ENCODE assay signal across 10 mouse cellular contexts in the genomic region with DNA sequence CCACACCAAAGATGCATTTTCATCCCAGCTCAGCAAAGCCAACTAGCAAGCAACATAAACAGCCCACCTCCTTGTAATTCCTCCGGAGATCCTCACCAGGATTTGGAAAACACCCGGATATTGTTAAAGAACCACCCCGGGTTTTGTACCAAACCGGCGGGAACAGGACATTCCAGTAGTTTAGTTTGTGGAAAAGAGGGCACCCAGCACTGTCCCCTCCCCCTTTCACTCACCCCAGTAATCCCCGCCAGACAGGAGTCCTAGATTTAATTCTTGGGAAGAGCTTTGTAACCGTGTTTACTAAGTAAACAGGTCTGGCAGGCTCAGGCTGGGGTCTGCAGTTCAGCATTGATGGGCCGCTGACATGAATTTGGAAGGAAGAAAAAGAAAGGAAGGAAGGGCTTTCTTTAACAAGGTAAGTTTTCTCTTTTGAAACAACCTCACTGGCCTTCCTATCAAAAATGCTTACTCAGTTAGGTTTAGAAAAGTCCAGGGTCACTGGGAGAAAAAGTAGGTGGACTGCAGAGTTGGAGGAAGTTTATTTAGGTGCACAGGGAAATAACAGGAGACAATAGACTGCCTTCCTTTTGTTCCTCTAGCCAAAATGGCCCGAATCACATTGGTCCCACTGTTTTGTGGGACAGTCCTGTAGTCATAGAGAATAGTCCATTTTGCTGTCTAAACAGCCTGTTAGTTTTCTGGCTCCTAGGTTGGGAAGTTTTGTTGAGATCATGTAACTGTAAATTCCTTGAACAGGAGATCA. TPM values are rescaled to one million over a fixed set of nuclear protein-coding genes. Genes with fewer than 3 reads are reported as not detected.
A peak's percentile ranks its signal among the peaks of the same experiment; 100 is the strongest.
DNase-seq lines count a peak whose midpoint lies in the region; ATAC-seq and TF ChIP-seq lines count a peak whose summit lies in the region.
"Had no signal": no experiment of that assay in that cellular context is flagged by ENCODE, and none has a peak within 500 bp of the region (broad histone marks: within the 10 kb centered on the region; RNA-seq: fewer than 3 reads in every experiment).

Gene Hsf3, minus strand, starts transcription at position 94 of the 763 bp plus-strand sequence.

- no peaks in the 10 kb centered on the region for H3K27me3 ChIP-seq in cerebellum, adult 2 months (ENCODE audit: control insufficient read depth, insufficient read depth, low read length)
- H3K27me3 ChIP-seq in forebrain, embryonic 13.5 days = no peaks in the 10 kb centered on the region
- H3K27me3 ChIP-seq in hindbrain, embryonic 15.5 days = no peaks in the 10 kb centered on the region
- H3K27me3 ChIP-seq in neural tube, embryonic 11.5 days (ENCODE audit: control insufficient read depth, insufficient read depth, low read length) = no peaks in the 10 kb centered on the region

- no peaks in the 10 kb centered on the region for H3K36me3 ChIP-seq in forebrain, embryonic 13.5 days (ENCODE audit: poor library complexity, severe bottlenecking)
- H3K36me3 ChIP-seq in hindbrain, embryonic 15.5 days = no peaks in the 10 kb centered on the region
- no peaks in the 10 kb centered on the region for H3K36me3 ChIP-seq in neural tube, embryonic 11.5 days (ENCODE audit: control insufficient read depth, insufficient read depth, low read length)

- peak; percentile 3 to 11 for DNase-seq in cerebellum, postnatal 10 days
- DNase-seq in cerebellum, adult 2 months = no peak
- peak; percentile 2 for DNase-seq in liver
- DNase-seq in neural tube, embryonic 11.5 days (ENCODE audit: low spot score) = peak; percentile 10
- DNase-seq in spleen, postnatal 4 days (ENCODE audit: low spot score in 2 of 2) = no peak

- H3K4me2 ChIP-seq in forebrain, embryonic 13.5 days = peak within 1 kb of the TSS; percentile 22
- peak within 1 kb of the TSS; percentile 34 for H3K4me2 ChIP-seq in hindbrain, embryonic 15.5 days
- peak within 1 kb of the TSS; percentile 31 for H3K4me2 ChIP-seq in neural tube, embryonic 11.5 days (ENCODE audit: low read depth)

- H3K9me3 ChIP-seq in forebrain, embryonic 13.5 days (replicated peaks) = no peaks in the 10 kb centered on the region
- H3K9me3 ChIP-seq in hindbrain, embryonic 15.5 days = no peaks in the 10 kb centered on the region
- H3K9me3 ChIP-seq in neural tube, embryonic 11.5 days (ENCODE audit: control insufficient read depth, low read length) = no peaks in the 10 kb centered on the region

- no peak for TF ChIP-seq POLR2A in cerebellum, adult 2 months (IDR thresholded peaks at IDR 0.05; ENCODE audit: borderline replicate concordance, insufficient read depth, low read length)

- WGBS in cerebellum, adult 2 months = 9% methylated on average over 9 of the region's 9 CpGs
- 18% methylated on average over 9 of the region's 9 CpGs for WGBS in forebrain, embryonic 13.5 days
- WGBS in hindbrain, embryonic 15.5 days = 19% methylated on average over 9 of the region's 9 CpGs
- WGBS in neural tube, embryonic 11.5 days = 25% methylated on average over 9 of the region's 9 CpGs

- no peak for ATAC-seq in forebrain, embryonic 13.5 days
- ATAC-seq in hindbrain, embryonic 15.5 days (ENCODE audit: low FRiP score, low read depth) = no peak
- ATAC-seq in neural tube, embryonic 11.5 days (ENCODE audit: insufficient read depth, low FRiP score, low TSS enrichment) = no peak; the same call in 1 of the 2 replicates
- no peak for ATAC-seq in inflammation-experienced regulatory T-cells, adult 6 months

- no peaks in the 10 kb centered on the region for H3K4me1 ChIP-seq in cerebellum, adult 2 months (ENCODE audit: control insufficient read depth, insufficient read depth, low read length)
- no peaks in the 10 kb centered on the region for H3K4me1 ChIP-seq in forebrain, embryonic 13.5 days
- no peaks in the 10 kb centered on the region for H3K4me1 ChIP-seq in hindbrain, embryonic 15.5 days (replicated peaks)
- H3K4me1 ChIP-seq in neural tube, embryonic 11.5 days (ENCODE audit: control insufficient read depth, insufficient read depth, low read length) = no peaks in the 10 kb centered on the region

- H3K27ac ChIP-seq in cerebellum, adult 2 months (ENCODE audit: insufficient read depth, low read length) = no peak within 1 kb of the TSS
- H3K27ac ChIP-seq in forebrain, embryonic 13.5 days = no peak within 1 kb of the TSS
- no peak within 1 kb of the TSS for H3K27ac ChIP-seq in hindbrain, embryonic 15.5 days (replicated peaks)
- H3K27ac ChIP-seq in neural tube, embryonic 11.5 days (ENCODE audit: low read depth, low read length) = no peak within 1 kb of the TSS
- H3K27ac ChIP-seq: macrophage had no signal

- H3K9ac ChIP-seq in forebrain, embryonic 13.5 days = no peak within 1 kb of the TSS
- H3K9ac ChIP-seq in hindbrain, embryonic 15.5 days = no peak within 1 kb of the TSS
- H3K9ac ChIP-seq in neural tube, embryonic 11.5 days (ENCODE audit: low read length) = no peak within 1 kb of the TSS

- no peak for TF ChIP-seq CTCF in cerebellum, adult 2 months (IDR thresholded peaks at IDR 0.05; ENCODE audit: borderline replicate concordance, insufficient read depth, low read depth, low read length)

- H3K4me3 ChIP-seq in cerebellum, adult 2 months (replicated peaks; ENCODE audit: insufficient read depth, low read depth, low read length) = no peak within 1 kb of the TSS
- 0 out of 2 replicates have a peak within 1 kb of the TSS, but pooled peaks have one; percentile 10 for H3K4me3 ChIP-seq in forebrain, embryonic 13.5 days
- H3K4me3 ChIP-seq in hindbrain, embryonic 15.5 days = peak within 1 kb of the TSS; percentile 27
- peak within 1 kb of the TSS; percentile 19 for H3K4me3 ChIP-seq in neural tube, embryonic 11.5 days (ENCODE audit: low read depth, low read length)

RNA-seq across cellular contexts. Expression of gene Hsf3, which starts in this region (rescaled TPM):
- 0.08 TPM in 1 of 2 replicates, not detected in the other for polyA plus RNA-seq in cerebellum, adult 2 months (2012; rRNA removed)
- polyA plus RNA-seq in forebrain, embryonic 13.5 days (2015; fragmentation: Nextera tagmentation; extraction: Ambion mirVana) = 0.14 TPM in 1 of 2 replicates, not detected in the other
- 0.08 TPM in 1 of 2 replicates, not detected in the other for polyA plus RNA-seq in hindbrain, embryonic 15.5 days (2015; fragmentation: Nextera tagmentation; extraction: Ambion mirVana)
- polyA plus RNA-seq in neural tube, embryonic 11.5 days (2014; fragmentation: Nextera tagmentation; extraction: Ambion mirVana) = not detected in 2 replicates
- not detected for polyA plus RNA-seq in inflammation-experienced regulatory T-cells, adult 6 months (2017; shearing (Covaris generic))
- polyA plus RNA-seq: C2C12, macrophage had no signal

Comparison
In these comparisons a context has a peak if more than half of its experiments do, and no peak if none do; other contexts are left out.
1. DNase-seq: peak in cerebellum, postnatal 10 days (2 of 2) and liver (single experiment); none in cerebellum, adult 2 months (0 of 2) and spleen, postnatal 4 days (0 of 2).
2. Peak in DNase-seq, H3K4me3 ChIP-seq and H3K4me2 ChIP-seq in neural tube, embryonic 11.5 days; RNA of the gene not detected or under 1 TPM.
3. Peak in every context shown above with its lines, with median percentiles within 50 percentile points of each other: H3K4me2 ChIP-seq.